Mouse (Mus musculus) retina, embryonic 14.5 days (tissue): ENCODE results near the gene Stac3.

Experiments
- DNase-seq: peaks from one replicate; pipeline ENCODE4 v3.0.0-alpha.2; 2015; ENCODE audit warnings: low spot score

The Stac3 gene

DNA sequence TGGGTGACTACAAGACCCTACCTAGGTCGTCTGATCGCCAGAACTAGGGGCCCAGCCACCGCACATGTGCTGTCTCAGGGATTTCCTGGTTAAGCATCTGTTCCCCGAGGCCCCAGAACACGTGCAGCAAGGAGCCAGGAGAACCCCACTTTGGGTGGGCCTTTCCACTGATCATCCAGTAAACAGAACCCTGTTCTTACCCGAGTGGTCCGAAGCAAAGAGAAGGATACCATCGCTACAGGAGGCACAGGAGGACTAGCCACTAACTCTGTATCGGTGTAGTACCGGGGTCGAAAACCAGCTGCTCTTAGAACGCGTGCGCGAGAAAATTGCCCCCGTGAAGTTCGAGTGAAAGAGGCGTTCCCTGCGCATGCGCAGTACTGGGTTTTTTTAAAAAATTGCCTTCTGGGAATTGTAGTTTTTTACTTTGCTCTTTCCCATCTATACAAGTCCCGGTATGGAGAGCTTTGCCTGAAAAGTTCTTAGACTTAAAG, 20.6 kb downstream of the Stac3 start, which contains the start of gene Shmt2:
Gene Shmt2, minus strand, starts transcription at position 357 of the 494 bp plus-strand sequence.
- DNase-seq = peak; percentile 100

DNA sequence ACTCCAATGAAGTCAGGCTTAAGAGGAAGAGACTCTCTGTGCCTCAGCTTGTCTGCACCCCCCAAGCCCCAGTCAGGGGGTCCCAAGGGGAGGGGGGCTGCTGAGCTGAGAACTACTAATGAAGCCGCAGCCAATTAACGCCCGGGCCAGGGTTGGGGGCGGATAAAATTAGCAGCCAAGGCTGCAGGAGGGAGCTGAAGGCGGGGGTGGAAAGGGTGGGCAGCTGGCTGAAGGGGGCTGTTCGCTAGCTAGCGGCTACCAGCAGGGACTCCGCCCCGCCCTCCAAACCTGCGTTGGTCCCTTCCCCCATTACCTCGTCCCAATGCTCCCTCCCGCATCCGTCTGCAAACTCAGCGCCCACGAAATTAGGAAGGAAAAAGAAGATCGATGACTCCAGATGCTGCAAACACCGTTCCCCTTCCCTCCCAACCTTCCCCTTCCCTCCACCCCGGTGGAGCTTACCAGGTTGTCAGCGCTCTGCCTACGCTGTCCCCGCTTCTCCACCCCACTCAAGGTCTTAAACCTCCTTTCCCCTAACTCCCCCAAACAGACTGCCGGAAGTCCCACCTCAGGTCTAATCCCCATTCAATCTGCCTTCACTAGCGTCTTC, 23.3 kb downstream of the Stac3 start:
- peak; percentile 30 for DNase-seq

DNA sequence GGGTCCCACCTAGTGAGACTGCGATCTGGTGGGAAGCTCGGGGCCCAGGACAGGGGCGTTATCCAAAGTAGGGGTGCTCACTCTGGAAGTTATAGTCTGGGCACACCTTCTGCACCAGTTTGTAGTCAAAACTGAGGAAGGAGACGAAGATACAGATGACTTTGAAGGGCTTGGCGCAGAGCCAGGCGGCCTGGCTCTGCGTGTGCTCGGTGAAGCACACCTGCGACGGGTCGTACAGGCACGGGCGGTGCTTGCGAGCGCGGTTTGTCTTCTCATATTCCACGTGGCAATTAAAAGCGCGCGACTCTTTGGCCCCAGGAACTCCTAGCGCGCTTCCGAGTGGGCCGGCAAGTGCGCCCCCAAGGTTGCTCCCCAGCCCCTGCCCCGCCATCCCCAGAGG, 24.6 kb downstream of the Stac3 start:
- no peak for DNase-seq

DNA sequence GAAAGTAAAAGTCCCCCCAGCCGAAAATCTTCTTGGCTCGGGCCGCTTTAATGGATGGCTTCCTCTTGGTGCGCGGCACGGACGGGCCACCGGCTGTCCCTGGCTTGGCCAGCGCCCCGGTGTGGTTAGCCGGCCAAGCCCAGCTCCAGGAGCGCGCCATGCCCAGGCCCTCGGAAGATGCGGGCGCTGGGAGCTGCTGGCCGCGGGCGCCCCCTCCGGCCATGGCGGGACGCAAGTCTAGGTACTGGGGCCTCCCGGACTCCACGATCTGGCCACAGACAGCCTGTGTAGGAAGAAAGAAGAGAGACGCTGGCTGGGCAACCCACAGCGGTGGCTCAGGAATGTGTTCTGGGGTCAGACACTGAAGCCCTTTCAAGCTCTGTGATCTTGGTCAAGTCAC, 25.2 kb downstream of the Stac3 start:
- peak; percentile 81 for DNase-seq

DNA sequence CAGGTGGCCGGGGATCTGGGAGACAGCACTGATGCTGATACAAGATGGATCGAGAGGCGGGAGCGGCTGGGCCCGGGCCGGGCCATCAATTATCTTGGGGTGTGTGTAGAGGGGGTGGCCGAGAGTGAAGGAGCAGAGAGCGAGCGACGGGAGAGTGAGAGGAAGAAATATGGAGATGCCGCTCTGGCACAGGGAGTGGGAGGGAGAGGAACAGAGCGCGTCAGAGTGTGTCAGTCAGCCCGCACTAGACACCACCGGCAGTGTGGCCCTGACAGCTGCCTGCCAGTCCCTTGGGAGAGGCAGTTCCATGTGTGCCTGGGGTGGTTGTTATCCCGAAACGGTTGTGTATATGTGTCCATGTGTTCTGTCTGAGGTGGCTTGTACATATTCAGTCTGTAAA, 26.0 kb downstream of the Stac3 start:
- peak; percentile 31 for DNase-seq

DNA sequence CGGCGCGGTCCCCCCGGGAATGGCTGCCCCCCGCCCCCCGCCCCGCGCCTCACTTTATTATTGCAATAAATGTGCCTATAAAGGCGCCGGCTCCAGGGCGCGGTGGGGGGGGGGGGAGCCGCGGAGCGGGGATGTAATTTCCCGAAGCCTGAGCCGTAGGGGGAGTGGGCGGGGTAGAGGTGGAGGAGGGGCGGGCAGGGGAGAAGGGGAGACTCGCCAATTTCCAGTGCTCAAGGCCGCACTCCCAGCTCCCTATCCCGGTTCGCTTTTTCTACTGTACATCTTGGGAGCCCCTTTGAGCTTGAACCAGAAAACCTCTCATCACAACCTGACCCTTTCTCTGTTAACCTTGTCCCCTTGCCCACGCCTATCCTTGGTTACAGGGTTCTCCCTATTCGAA, 29.5 kb downstream of the Stac3 start:
- peak; percentile 16 for DNase-seq

DNA sequence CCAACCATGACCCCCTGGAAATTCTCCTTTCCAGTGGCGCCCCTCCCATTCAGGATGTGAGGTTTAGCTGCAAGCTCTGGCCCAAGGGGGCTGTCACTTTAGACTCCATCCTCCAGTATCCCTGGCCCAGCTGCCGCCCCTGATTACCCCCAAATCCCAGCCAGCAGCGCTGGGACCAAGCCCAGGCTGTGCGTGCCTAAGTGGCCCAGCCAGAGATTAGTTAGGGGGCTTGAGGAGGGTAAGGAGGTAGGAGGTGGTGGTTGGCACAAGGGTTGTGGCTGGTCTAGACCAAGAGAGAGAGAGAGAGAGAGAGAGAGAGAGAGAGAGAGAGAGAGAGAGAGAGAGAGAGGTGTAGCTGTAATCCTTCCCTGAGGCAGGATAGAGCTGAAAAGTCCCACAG, 30.1 kb downstream of the Stac3 start:
- DNase-seq = peak; percentile 22

DNA sequence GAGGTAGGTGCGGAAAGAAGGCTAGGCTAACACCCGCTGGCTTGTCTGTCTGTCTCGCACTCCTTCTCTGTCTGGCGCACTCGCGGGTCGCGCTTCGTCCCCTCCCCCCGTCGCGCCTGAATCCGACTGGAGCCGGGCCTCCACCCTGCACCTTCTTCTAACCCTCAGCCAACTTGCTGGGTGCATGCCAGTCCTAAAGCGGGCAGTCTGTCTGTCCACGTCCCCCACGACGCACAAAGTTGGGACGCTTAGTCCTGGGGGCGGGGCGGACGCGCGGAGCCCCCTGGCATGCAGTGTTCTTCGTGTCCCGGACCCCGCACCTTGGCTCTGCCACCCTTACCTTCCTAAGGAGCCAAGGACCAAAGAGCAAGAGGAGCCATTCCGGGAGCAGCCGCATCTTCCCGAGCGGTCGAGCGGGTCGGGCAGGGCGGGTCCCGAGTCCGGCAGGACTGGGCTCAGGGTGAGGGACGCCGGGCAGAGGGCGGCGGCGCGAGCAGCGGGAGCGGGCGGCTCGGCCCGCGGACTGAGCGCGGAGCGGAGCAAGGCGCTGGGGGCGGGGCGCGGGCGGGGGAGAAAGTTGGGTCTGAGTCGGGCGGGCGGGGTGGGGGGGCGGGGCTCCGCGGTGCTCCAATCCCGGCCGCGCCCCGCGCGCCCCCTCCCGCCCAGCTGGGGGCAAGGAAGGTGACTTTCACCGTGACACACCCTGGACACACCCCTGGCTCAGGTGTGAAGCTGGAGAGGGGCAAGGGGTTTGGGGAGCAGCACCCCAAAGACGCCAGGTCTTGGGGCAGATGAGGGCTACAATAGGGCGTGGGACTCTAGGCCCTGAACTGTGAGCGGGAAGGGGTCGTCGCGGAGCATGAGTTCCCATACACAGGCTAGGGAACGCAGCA, 32.8 kb downstream of the Stac3 start, which contains the start of gene Nxph4:
Gene Nxph4, minus strand, starts transcription at position 524 of the 893 bp plus-strand sequence.
- DNase-seq = peak; percentile 45

DNA sequence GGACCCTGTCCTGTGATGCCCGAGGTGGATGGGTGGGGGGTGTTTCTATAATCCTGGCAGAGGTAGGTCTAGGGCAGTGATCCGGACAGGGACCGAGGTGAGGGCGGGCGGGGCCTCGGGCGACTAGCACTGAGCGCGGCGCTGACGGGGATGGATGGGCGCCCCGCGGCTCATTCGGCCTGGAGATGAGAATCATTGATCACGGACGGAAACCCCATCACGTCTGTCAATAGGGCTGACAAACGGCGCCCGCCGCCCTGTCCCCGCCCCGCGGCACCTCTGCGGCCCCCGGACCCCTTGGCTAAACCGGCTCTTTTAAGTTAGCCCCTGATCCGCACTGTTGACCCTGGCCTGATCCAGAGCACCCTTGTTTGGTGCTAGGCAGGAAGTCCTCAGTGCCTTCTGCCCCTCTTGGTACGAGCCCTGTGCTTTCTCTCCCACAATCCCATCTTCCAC, 33.5 kb downstream of the Stac3 start:
- DNase-seq = peak; percentile 18

DNA sequence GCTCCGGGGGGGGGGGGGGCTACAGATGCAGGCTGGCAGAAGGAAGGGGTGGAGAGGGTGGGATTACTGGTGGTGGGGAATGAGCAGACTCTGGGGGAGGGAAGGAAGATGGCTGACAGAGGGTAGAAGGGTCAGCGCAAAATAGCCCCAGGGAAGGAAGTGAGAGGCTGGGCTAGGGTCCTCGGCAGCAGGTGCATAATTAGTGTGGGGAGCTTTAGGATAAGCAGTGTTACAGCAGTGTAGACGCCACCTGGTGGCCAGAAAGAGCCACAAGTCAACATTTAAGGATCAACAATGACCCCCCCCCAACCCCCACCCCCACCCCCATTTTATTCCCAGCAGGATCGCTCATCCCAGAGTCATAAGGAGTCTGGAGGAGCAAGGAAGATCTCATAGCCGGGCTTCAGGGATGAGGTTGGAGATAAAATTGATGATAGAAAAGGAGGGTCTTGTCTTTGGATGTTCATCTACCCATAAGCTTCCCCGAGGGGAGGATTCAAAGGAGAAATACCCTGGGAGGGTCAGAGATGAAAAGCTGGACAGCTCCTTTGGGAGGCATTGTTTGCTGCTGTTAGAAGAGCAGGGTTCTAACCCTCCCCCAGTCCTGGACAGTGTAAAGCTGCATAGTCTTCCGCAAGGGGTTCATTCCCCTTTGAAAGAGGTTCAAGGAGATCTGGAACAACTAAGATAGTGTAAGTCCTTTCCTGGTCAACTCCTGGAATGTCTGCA, 35.3 kb downstream of the Stac3 start:
- peak; percentile 82 for DNase-seq

DNA sequence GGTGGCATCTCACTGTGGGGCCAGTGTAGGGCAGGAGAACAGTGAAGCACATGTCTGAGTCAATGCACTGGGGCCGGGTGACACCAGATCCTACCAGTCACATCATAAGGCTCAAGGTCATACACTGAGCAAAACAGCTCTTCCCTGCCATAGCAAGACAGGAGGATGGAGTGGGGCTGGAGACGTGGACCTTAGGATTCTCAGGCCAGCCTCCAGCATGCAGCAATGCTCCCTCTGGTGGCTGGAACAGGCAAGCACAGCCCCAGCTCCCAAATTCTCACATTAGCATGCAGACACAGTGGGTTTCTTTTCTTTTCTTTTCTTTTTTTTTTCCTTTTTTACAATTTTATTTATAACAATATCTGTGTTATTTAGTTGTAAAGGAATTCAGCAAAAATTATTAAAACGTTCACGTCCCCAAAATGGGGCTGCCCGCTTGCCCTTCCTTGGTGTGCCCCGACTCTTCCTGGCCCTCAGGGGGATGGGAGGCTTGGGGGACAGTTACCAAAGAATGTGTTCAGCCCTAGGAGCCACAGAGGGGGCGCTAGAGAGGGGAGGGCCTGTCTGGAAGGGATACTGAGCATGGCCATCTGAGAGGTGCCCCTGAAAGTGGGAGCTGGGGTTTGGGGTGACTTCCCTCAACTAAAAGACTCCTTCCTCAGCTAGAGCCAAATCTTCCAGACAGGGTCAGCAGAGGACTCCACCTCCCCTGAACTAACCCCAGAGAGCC, 36.5 kb downstream of the Stac3 start:
- peak; percentile 90 for DNase-seq

DNA sequence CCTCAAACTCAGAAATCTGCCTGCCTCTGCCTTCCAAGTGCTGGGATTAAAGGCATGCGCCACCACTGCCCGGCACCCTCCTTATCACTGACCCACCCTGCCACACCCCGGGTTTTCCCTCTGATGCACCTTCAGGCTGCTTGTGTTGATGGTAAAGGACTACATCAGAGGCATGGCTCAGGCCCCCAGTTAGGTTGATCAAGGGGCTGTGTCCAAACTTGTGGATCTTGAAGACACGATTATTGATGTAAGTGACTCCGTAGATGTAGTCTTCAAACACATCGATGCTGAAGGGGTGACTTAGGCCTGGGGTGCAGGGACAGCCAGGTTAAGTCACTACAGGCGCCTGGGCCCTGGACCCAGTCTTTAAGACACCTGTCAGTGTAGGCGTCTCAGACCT, 40.0 kb downstream of the Stac3 start:
- no peak for DNase-seq

DNA sequence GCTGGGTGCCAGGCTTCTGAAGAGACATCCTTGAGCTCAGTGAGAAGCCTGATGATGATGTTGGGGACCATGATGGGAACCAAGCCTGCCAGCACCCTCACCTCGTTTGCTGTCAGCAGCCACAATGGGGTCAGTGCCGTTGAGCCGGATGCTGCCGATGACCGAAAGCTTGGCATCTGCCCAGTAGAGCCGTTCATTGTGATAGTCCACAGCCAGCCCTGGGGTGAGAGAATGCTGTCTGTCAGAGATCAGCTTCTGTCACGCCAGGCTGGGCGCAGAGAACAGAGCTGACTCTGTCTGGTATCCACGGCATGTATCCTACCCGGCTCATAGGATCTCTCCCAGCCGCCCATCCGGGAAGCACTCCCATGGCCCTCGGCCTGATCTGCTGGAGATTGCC, 40.6 kb downstream of the Stac3 start:
- DNase-seq = no peak

DNA sequence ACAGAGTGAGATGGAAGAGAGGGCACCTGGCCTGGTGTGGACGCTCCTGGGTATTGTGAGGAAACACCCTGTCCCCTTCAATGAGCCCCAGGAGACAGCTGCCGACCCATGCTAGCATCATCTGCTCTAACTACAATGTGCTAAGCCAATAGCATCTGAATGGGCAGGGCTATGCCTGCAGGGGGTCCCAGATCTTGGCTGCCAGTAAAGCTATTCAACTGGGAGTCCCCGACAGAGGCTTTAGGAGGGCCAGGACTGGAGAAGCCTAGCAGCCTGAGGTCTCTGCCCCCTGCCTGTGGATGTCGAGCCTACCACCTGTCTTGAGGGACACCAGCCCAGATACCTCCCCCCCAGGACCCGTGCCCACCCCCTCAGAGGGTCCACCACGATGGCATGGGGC, 41.2 kb downstream of the Stac3 start:
- peak; percentile 39 for DNase-seq

DNA sequence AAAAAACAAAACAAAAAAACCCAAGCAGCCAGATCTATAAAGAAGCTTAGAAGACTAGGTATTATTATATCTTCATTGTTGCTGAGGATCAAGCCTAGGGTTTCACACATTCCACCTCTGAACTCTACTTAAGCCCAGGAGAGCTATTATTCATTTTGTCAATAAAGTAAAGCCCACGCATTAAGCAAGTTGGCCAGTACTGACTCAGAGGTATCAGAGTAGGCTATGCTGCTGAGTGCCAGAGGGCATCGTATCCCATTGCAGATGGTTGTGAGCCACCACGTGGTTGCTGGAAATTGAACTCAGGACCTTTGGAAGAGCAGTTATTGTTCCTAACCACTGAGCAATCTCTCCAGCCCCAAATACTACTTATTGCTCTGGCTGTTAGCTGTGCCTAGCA, 42.4 kb downstream of the Stac3 start:
- DNase-seq = no peak

DNA sequence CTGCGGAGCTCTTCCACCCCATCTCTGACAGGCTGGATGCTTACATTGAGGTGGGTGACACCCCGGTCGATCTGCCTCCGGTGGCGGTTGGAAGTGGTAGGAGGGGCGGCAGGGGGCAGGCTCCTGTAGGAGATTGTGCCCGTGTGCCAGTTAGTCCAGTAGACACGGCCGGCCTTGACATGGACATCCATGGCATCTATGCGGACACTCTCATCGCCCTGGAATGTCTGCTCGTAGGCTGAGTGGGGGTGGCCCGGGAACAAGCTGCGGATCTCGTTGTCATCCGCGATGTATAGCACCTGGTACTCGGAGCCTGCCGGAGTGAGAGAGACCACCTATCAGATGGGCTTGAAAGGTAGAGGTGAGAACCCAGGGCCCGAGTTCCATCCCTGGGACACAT, 42.9 kb downstream of the Stac3 start:
- no peak for DNase-seq

DNA sequence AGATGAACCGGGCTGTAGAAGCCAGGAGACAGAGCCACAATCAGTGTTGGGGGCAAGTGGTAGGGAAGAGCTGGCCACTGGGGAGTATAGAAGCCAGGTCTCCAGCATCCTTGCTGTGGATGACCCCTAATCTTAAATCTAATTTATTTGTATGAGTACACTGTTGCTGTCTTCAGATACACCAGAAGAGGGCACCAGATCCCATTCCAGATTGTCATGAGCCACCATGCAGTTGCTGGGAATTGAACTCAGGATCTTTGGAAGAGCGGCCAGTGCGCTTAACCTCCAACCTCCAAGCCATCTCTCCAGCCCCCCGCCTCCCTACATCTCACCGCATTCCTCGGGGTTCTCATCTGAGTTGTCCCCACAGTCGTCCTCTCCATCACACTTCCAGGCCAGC, 45.0 kb downstream of the Stac3 start:
- peak; percentile 52 for DNase-seq

DNA sequence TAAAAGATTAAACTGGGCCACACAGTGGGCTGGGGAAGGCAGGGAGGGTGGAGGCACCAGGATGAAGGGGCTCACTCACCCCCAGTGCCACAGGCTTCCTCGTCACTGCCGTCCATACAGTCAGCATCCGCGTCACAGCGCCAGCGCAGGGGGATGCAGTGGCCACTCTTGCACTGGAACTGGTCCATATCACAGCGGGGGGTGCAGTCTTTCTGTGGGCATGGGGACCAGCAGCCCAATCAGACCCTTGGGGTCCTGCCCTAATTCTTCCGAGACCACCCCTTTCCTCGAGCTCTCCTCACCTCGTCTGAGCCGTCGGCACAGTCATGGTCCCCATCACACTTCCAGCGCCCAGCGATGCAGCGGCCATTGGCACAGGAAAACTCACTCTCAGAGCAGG, 46.8 kb downstream of the Stac3 start:
- no peak for DNase-seq

DNA sequence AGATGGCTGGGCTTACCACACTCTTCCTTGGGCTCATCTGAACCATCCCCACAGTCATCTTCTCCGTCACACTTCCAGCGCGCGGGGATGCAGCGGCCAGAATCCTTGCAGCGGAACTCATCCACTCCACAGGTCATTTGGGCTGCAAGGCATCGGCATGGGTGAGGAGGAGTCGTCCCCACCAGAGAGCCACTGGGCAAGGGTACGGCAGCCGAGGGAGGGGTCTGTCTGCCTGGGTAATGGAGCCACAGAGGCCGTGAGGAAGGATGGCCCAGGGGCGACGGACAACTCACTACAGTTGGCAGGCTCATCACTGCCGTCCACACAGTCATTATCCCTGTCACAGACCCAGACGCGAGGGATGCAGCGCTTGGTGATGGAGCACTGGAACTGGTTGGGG, 48.4 kb downstream of the Stac3 start:
- DNase-seq = no peak

DNA sequence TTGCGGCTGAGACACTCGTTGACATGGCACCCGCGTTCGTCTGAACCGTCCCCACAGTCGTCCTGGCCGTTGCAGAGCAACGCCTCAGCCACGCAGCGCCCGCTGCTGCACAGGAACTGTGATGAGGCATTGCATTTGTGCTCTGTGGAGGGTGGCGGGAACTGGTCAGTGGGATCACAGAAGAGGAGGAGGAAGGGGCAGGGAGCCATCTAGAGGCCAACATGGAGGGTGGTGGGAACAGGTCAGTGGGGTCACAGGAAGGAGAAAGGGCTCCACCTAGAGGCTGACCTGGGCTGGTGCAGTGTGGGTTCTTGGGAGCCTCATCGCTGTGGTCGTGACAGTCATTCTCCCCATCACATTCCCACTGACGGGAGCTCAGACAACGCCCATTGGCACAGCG, 54.2 kb downstream of the Stac3 start:
- DNase-seq = peak; percentile 73

DNA sequence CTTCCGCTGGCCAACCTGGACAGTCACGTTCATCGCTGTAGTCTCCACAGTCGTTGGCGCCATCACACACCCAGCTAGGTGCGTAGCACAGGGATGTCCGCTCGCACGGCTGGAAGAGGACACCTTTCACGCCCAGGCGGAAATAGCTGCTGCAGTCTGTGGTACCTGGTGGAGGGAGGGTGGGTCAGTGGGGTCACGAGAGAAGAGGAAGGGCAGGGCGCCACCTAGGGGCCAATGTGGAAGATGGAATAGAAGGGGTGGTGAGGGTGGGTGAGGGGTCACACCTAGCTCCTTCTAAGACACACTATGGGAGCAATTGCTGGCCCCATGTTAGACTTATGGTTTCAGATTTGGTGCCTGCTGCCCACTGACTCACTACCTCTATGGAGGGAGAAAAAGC, 55.9 kb downstream of the Stac3 start:
- DNase-seq = peak; percentile 49
